Comparison of ENCODE assay signal across 12 mouse cellular contexts in genomic region chr10:94466313-94466712, GRCm38 (mm10).
DNase-seq lines count a peak whose midpoint lies in the region; ATAC-seq and TF ChIP-seq lines count a peak whose summit lies in the region.
"Had no signal": no experiment of that assay in that cellular context is flagged by ENCODE, and none has a peak within 500 bp of the region (broad histone marks: within the 10 kb centered on the region; RNA-seq: fewer than 3 reads in every experiment).

No protein-coding gene starts in this region.

- no peaks in the 10 kb centered on the region for H3K36me3 ChIP-seq in hindbrain, embryonic 15.5 days
- H3K36me3 ChIP-seq in hindbrain, embryonic 10.5 days: no peaks in the 10 kb centered on the region
- H3K36me3 ChIP-seq in stomach, postnatal 0 days (ENCODE audit: control insufficient read depth, insufficient read depth, low read length): no peaks in the 10 kb centered on the region
- no peaks in the 10 kb centered on the region for H3K36me3 ChIP-seq in forebrain, embryonic 12.5 days (replicated peaks)
- H3K36me3 ChIP-seq: heart, embryonic 13.5 days; limb, embryonic 13.5 days had no signal

- no peaks in the 10 kb centered on the region for H3K27me3 ChIP-seq in hindbrain, embryonic 15.5 days
- H3K27me3 ChIP-seq in hindbrain, embryonic 10.5 days (ENCODE audit: insufficient read depth, poor library complexity, severe bottlenecking): no peaks in the 10 kb centered on the region
- no peaks in the 10 kb centered on the region for H3K27me3 ChIP-seq in stomach, postnatal 0 days (ENCODE audit: control insufficient read depth, insufficient read depth, low read length)
- H3K27me3 ChIP-seq in forebrain, embryonic 12.5 days: no peaks in the 10 kb centered on the region
- H3K27me3 ChIP-seq: heart, embryonic 13.5 days; limb, embryonic 13.5 days had no signal

- 0 out of 2 replicates have a peak, but pooled peaks have one; percentile 38 for ATAC-seq in hindbrain, embryonic 15.5 days (ENCODE audit: low FRiP score, low read depth)
- peak; percentile 43; the same call in 1 of the 2 replicates for ATAC-seq in stomach, postnatal 0 days (ENCODE audit: low FRiP score, low TSS enrichment)
- no peak for ATAC-seq in forebrain, embryonic 12.5 days (ENCODE audit: low FRiP score)

- 68% methylated on average over 7 of the region's 7 CpGs for WGBS in hindbrain, embryonic 15.5 days
- 77% methylated on average over 7 of the region's 7 CpGs for WGBS in hindbrain, embryonic 10.5 days
- 24% methylated on average over 7 of the region's 7 CpGs for WGBS in stomach, postnatal 0 days
- 80% methylated on average over 7 of the region's 7 CpGs for WGBS in forebrain, embryonic 12.5 days

- no peak for DNase-seq in hindbrain, embryonic 10.5 days (ENCODE audit: low spot score)
- peak; percentile 49 for DNase-seq in right cerebral cortex, adult 18-20 months
- no peak for DNase-seq in right cerebral cortex, postnatal 25 days
- peak; percentile 21 to 29 for DNase-seq in layer of hippocampus, postnatal 36 days
- no peak for DNase-seq in stomach, postnatal 0 days (ENCODE audit: low spot score)
- no peak for DNase-seq in ovary, postnatal 10 days (ENCODE audit: low spot score)
- DNase-seq: adrenal gland, postnatal 10 days had no signal

- H3K9ac ChIP-seq in hindbrain, embryonic 15.5 days: no peak overlapping the region
- H3K9ac ChIP-seq in stomach, postnatal 0 days (ENCODE audit: low read length): no peak overlapping the region
- no peak overlapping the region for H3K9ac ChIP-seq in forebrain, embryonic 12.5 days
- H3K9ac ChIP-seq: heart, embryonic 13.5 days; limb, embryonic 13.5 days had no signal

- TF ChIP-seq EP300 in stomach, postnatal 0 days (optimal IDR thresholded peaks at IDR 0.05): no peak

- no peak for TF ChIP-seq CTCF in stomach, postnatal 0 days (IDR thresholded peaks at IDR 0.05; ENCODE audit: low read depth)

- no peaks in the 10 kb centered on the region for H3K4me1 ChIP-seq in hindbrain, embryonic 15.5 days (replicated peaks)
- H3K4me1 ChIP-seq in hindbrain, embryonic 10.5 days (replicated peaks): peaks cover 10% of the 10 kb centered on the region
- no peaks in the 10 kb centered on the region for H3K4me1 ChIP-seq in stomach, postnatal 0 days (replicated peaks; ENCODE audit: control insufficient read depth, insufficient read depth)
- H3K4me1 ChIP-seq in forebrain, embryonic 12.5 days: no peaks in the 10 kb centered on the region

- no peak overlapping the region for H3K4me2 ChIP-seq in hindbrain, embryonic 15.5 days
- H3K4me2 ChIP-seq in stomach, postnatal 0 days (replicated peaks; ENCODE audit: low read depth): no peak overlapping the region
- no peak overlapping the region for H3K4me2 ChIP-seq in forebrain, embryonic 12.5 days
- H3K4me2 ChIP-seq: heart, embryonic 13.5 days; limb, embryonic 13.5 days had no signal

- no peak overlapping the region for H3K27ac ChIP-seq in hindbrain, embryonic 15.5 days (replicated peaks)
- no peak overlapping the region for H3K27ac ChIP-seq in hindbrain, embryonic 10.5 days
- peak overlapping the region; percentile 30; the same call in 1 of the 2 replicates for H3K27ac ChIP-seq in stomach, postnatal 0 days (replicated peaks)
- H3K27ac ChIP-seq in forebrain, embryonic 12.5 days: no peak overlapping the region
- H3K27ac ChIP-seq: heart, embryonic 13.5 days; limb, embryonic 13.5 days had no signal

- no peaks in the 10 kb centered on the region for H3K9me3 ChIP-seq in hindbrain, embryonic 15.5 days
- H3K9me3 ChIP-seq in hindbrain, embryonic 10.5 days: no peaks in the 10 kb centered on the region
- H3K9me3 ChIP-seq in stomach, postnatal 0 days (ENCODE audit: control insufficient read depth, low read length): no peaks in the 10 kb centered on the region
- no peaks in the 10 kb centered on the region for H3K9me3 ChIP-seq in forebrain, embryonic 12.5 days
- H3K9me3 ChIP-seq: heart, embryonic 13.5 days had no signal

- no peak overlapping the region for H3K4me3 ChIP-seq in hindbrain, embryonic 15.5 days
- H3K4me3 ChIP-seq in hindbrain, embryonic 10.5 days: no peak overlapping the region
- H3K4me3 ChIP-seq in stomach, postnatal 0 days (ENCODE audit: low read depth, low read length): no peak overlapping the region
- no peak overlapping the region for H3K4me3 ChIP-seq in forebrain, embryonic 12.5 days (replicated peaks)
- H3K4me3 ChIP-seq: heart, embryonic 13.5 days; limb, embryonic 13.5 days; myocyte had no signal

Comparison
In these comparisons a context has a peak if more than half of its experiments do, and no peak if none do; other contexts are left out.
1. DNase-seq: peak in right cerebral cortex, adult 18-20 months (single experiment) and layer of hippocampus, postnatal 36 days (2 of 2); none in hindbrain, embryonic 10.5 days (single experiment), right cerebral cortex, postnatal 25 days (single experiment), stomach, postnatal 0 days (single experiment) and ovary, postnatal 10 days (single experiment).